Mouse (Mus musculus) yolk sac, embryonic 10.5 days (tissue): ENCODE data around the gene Rhbg.
A peak's percentile ranks its signal among the peaks of the same experiment; 100 is the strongest.
"Not testable (repeated sequence)": the region's sequence is repeated elsewhere in the genome, so short reads cannot be mapped to it uniquely, and the experiment has no call there.

Experiments
- DNase-seq: peaks from one replicate; pipeline ENCODE4 v3.0.0-alpha.2; 2017; ENCODE audit warnings: low spot score

Gene Rhbg

GRCm38 (mm10) chr3:88254268-88254926, at the start of gene Rhbg:
Gene Rhbg (minus strand): TSS chr3:88254709.
- no peak for DNase-seq

GRCm38 (mm10) chr3:88299172-88299571, 44.7 kb upstream of the Rhbg start:
- no peak for DNase-seq

DNA sequence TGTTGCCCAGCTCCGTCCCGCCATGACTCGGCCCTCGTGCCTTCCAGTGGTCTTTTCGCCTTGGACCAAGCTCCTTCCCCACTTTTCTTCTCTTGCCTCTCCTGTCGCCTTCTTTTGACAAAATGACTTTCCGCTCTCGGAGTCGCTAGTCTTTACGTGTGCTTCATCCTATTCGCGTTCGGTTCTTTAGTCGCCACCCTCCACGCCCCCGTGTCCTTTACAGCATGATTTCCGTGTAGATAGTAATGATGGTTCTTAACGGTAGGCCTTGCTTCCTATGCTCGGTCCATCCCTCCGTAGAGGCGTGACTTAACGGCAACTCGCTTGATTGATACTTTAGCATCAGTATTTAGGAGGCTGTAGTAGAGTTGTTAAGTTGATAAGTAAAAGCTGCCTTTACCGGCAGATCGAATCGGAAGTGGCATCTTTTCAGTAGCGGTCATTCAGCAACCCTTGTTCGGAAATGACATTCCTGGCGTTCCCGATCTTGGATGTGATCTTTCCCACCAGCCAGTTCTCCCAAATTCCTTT, 42.9 kb upstream of the Rhbg start:
- DNase-seq: no peak

DNA sequence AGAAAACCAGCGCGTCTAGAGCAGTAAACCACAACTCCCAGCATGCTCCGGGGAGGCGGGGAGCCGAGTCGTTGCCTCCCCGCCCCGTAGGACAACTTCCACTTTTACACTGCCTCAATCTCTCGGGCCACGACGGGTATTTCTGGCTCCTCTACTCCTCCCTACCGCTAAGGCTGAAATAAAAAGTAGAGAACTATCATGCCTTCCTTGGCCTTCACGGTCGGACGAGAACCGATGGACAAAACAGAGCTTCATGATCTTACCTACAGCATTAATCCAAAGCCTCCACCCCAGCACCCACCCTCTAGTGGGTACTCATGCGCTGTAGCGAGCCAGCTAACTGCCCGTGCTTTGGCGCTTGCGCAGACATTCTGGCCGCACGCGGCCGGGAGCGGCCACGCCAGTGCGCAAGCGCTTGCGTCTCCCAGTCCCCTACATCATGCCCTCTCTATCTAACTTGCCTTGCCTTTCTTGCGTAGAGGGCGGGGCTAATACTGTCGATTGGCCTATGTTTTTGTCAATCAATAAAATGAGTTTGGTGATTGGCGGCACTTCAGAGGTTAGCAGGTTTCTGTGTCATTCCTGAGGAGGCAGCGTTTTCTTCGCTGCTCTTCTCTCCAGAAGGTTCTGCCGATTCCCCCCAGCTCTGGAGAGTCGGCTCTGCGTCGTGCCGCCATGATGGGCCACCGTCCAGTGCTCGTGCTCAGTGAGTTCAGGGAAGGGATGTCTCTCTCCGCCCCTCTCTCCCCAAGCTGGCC, 42.2 kb upstream of the Rhbg start, which contains the start of the genes Tsacc and Cct3:
Gene Tsacc, minus strand, starts transcription at position 439 of the 758 bp plus-strand sequence.
Gene Cct3, plus strand, starts transcription at position 556 of the 758 bp plus-strand sequence.
- peak; percentile 99 for DNase-seq

DNA sequence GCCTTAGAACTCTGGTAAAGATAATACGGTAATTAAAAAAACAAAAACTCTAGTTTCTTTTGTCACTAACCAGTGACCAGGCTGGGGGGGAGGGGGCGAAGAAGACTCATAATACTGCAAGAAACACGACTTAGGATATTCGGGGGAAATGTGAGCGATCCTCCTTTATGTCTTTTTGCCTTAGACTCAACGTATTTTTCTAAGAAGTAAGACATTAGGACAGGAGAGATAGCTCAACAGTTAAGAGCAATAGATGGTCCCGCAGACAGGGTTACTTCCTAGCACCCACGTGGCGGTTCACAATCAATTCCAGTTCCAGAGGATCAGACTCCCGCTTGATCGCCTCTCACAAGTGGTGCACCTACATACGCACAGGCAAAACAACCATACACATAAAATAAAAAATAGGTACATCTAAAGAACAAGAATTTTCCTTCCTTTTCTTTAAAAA, 41.6 kb upstream of the Rhbg start:
- DNase-seq: no peak

- not testable (repeated sequence) for DNase-seq
These were observed 40.8 kb upstream of the Rhbg start for GRCm38 (mm10) chr3:88295272-88295671.

- DNase-seq: no peak
These were observed 37.5 kb upstream of the Rhbg start for GRCm38 (mm10) chr3:88291970-88292369.

DNA sequence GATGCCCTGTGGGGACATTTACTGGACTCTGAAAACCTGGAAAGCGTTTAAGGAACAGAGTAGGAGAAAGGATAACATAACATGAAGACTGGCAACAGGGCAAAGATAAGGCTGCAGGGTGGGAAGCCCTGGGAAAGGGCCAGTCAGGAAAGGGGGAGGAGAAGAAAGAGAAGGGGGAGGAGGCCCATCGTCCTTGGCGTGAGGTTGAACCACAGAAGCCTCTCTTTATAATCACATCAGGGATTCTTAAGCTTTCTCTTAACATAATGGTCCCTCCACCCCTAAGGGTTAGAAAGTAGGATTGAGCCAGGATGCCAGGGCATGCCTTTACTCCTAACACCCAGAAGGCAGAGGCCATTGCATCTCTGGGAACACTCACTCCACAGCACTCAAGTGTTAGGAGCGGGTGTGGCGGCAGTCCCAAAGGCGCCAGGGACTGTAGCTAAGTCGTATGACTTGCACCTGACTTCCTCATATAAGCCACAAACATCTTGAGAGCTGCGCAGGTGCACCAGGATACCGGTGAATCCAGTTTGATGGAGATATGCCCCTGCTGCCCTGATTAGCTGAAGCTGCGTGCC, 33.7 kb upstream of the Rhbg start:
- DNase-seq: not testable (repeated sequence)

- no peak for DNase-seq
These were observed 32.6 kb upstream of the Rhbg start, which contains the start of gene Gm38392 for GRCm38 (mm10) chr3:88287110-88287509. Gene Gm38392 (minus strand): TSS chr3:88287210.

DNA sequence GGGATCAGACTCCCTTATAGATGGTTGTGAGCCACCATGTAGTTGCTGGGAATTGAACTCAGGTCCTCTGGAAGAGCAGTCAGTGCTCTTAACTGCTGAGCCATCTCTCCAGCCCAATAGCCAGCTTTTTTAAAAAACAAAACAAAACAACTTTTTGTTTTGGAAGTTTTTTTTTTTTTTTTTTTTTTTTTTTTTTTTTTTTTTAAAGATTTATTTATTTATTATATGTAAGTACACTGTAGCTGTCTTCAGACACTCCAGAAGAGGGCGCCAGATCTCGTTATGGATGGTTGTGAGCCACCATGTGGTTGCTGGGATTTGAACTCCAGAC, 31.0 kb upstream of the Rhbg start:
- not testable (repeated sequence) for DNase-seq

DNA sequence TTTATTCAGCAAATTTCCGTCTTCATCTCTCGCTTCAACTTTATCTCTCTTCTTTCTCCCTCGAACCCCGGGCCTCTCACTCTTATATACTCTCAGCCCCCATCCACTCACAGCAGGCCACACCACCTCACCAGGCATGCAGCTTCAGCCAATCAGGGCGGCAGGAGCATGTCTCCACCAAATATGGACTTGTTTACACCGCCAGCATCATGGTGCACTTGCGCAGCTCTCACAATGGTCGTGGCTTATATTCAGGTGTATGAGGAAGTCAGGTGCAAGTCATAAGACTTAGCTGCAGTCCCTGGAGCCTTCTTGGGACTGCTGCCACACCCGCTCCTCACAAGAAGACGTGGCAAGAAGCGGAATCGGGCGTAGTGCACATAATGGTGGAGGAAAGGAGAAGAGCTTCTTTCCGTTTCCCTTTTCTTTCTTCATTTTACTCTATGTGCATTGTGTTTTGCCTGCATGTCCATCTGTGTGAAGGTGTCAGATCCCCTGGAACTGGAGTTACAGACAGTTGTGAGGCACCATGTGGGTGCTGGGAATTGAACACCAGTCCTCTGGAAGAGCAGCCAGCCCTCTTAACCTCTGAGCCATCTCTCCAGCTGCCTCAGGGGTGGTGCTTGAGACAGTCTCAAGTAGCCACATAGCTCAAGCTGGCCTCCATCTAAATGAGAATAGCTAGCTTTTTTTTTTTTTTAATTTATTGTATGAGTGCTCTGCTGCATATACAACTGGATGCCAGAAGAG, 30.5 kb upstream of the Rhbg start:
- not testable (repeated sequence) for DNase-seq

GRCm38 (mm10) chr3:88281141-88281916, 26.8 kb upstream of the Rhbg start:
- DNase-seq: not testable (repeated sequence)

GRCm38 (mm10) chr3:88280035-88280434, 25.5 kb upstream of the Rhbg start:
- DNase-seq: no peak

DNA sequence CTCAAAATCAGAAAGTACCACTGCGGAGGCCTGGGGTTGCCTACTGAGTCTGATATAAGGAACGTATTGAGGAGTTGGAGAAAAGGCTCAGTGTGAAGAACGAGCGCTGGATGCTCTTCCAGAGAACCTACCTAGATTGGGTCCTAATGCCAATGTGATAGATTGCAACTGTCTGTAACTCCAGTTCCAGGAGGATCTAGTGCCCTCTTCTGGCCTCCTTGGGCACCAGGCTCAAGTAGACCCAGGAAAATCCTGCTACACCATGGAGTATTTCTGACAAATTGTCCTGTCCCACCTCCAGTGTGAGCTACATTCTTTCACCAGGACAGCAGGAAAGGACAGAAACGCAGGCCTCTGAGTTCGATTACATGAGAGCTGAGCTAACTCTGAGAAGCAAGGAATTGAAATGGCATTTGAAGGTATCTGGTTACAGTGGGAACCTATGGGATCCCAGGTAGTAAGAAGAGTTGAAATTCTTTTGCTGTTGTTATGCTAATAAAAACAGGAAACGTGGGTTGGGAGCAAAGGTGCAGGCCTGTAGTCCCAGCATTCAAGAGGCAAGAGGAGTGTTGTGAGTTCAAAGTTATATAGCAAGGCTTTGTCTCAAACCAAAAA, 22.1 kb upstream of the Rhbg start:
- no peak for DNase-seq

DNA sequence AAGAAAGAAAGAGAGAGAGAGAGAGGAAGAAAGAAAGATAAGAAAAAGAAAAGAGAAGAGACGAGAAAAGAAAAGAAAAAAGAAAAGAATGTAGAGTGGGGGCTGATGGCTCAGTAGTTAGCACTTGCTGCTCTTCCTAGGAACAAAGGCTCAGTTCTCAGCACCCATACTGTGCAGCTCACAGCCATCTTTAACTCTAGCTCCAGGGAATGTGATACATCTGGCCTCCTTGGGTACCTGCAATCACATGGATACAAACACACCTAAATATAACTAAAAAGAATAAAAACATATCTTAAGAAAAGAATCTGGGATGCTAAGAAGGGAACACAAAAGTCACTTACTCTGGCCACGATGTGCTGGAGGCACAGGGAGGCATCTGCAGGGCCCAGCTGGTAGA, 21.6 kb upstream of the Rhbg start:
- no peak for DNase-seq

DNA sequence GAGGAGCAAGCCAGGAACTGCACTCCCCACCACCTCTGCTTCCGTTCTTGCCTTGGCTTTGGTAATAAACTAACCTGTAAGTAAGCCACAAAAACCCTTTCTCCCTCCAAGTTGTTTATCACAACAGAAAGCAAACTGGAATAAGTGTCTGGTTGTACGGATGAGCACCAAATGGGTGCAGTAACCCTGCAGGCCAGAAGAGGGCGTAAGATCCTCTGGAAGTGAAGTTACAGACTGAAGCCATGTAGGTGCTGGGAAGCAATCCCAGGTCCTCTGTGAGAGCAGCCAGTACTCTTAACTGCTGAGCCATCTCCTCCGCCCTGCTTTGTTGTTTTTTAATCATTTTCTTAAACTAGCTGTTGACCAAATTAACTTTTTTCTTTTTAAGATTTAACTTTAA, 19.5 kb upstream of the Rhbg start:
- no peak for DNase-seq

GRCm38 (mm10) chr3:88271859-88272258, 17.4 kb upstream of the Rhbg start:
- no peak for DNase-seq

DNA sequence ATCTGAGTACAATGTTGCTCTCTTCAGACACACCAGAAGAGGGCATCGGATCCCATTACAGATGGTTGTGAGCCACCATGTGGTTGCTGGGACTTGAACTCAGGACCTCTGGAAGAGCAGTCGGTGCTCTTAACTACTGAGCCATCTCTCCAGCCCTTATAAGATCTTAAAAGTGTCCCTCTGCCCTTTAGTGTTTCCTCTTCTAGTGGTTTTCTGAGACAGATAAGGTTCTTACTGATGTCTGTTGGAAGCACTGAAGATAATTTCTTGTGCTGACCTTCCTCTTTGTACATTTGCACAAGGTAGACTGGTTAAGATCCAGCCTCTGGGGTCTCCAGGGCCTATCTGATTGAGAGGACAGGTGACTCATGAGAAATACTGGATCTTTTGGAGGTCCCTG, 16.8 kb upstream of the Rhbg start:
- not testable (repeated sequence) for DNase-seq

GRCm38 (mm10) chr3:88268991-88269390, 14.5 kb upstream of the Rhbg start:
- no peak for DNase-seq

- DNase-seq: not testable (repeated sequence)
These were observed 13.5 kb upstream of the Rhbg start for GRCm38 (mm10) chr3:88268014-88268413.

DNA sequence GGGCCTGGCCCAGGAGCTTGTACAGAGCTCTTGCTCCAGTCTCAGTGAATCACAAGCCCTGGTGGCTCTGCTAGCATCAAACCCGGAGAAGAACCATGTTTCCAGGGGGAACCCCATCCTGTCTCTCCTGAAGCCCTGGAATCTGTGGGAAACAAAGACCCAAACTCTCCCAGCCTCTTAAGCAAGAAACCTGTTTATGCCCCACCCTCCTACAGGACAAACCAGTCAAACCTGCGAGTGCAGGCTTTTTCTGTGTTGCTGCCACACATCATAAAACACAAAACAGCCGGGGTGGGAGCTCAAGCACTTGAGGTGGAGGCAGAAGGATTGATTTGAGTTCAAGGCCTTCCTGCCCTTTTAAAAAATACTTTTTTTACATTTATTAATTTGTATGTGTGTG, 7.8 kb upstream of the Rhbg start:
- no peak for DNase-seq
